Mouse (Mus musculus) olfactory bulb, adult 2 months (tissue): Measurements from ENCODE around the gene Cxcl9.

Experiments
- CTCF ChIP-seq: fragments of 200-500 bp; IDR thresholded peaks from 2 replicates; pipeline ENCODE4 v1.5.1; 2012; ENCODE audit warnings: low read depth, mild to moderate bottlenecking, low read length, moderate library complexity; ENCODE audit not compliant: insufficient read depth
- POLR2A ChIP-seq: fragments of 200-500 bp; IDR thresholded peaks from 2 replicates; pipeline ENCODE4 v1.6.1; 2012; ENCODE audit warnings: mild to moderate bottlenecking, low read depth, low read length, moderate library complexity; ENCODE audit not compliant: insufficient read depth

GRCm38 (mm10) chr5:92363179-92363578 is 35.3 kb upstream of the Cxcl9 start:
- no peak for TF ChIP-seq POLR2A
- no peak for TF ChIP-seq CTCF
